Mouse (Mus musculus): Measurements from ENCODE around the gene Gpr21.

DNA sequence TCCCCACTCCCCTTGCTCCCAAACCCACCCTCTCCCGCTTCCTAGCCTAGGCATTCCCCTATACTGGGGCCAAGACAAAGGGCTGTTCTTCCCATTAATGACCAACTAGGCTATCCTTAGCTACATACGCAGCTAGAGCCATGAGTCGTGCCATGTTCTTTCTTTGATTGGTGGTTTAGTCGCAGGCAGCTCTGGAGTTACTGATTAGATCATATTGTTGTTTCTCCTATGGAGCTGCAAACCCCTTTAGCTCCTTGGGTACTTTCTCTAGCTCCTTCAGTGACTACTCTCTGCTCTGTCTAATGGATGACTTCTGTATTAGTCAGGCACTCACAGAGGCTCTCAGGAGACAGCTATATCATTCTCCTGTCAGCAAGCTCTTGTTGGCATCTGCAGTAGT is 18.8 kb upstream of the Gpr21 start:
- TF ChIP-seq EP300 (IDR thresholded peaks at IDR 0.05; ENCODE audit: low read depth) = no peak
- TF ChIP-seq CTCF (IDR thresholded peaks at IDR 0.05; ENCODE audit: low read depth) = no peak
